Mouse (Mus musculus): ENCODE measurements at regions not wholly inside any gene's neighbourhood (a gene's known extent, or its start where the extent isn't known, plus 50 kb on each side); places are given as distances from the start of the nearest gene placed in this dataset.

DNA sequence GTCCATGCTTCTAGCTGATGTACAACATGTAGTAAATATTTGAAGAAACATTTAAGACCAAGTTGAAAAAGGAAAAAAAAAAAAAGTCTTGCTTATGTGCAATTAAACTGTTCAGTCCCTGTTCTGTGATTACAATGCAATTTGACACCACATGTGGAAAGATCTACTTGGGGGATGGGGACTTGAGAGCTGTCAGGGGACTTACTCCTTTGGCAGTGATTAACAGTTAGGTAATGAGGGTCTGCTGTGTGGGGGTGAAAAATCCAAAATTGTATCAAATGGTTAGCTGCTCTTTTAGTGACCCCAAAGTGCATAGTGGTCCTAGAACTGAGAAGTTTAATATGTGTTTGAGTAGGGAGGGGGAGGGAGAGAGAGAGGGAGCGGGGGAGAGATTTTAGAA lies 259.0 kb upstream of the Rspo3 start:
- TF ChIP-seq CTCF (conservative IDR thresholded peaks at IDR 0.05; ENCODE audit: low read length) (no peak), POU5F1 (IDR thresholded peaks at IDR 0.05; ENCODE audit: borderline replicate concordance, low read length) (no peak), NANOG (IDR thresholded peaks at IDR 0.05; ENCODE audit: borderline replicate concordance, low read length) (no peak)

Data from E14TG2a.4 (cell line).